Mouse (Mus musculus): ENCODE measurements around the gene Zcchc14. TPM values are rescaled to one million over a fixed set of nuclear protein-coding genes. Genes with fewer than 3 reads are reported as not detected.

The Zcchc14 gene
- total RNA-seq (2021) = 100 to 1,000 TPM; 138 to 140 TPM

DNA sequence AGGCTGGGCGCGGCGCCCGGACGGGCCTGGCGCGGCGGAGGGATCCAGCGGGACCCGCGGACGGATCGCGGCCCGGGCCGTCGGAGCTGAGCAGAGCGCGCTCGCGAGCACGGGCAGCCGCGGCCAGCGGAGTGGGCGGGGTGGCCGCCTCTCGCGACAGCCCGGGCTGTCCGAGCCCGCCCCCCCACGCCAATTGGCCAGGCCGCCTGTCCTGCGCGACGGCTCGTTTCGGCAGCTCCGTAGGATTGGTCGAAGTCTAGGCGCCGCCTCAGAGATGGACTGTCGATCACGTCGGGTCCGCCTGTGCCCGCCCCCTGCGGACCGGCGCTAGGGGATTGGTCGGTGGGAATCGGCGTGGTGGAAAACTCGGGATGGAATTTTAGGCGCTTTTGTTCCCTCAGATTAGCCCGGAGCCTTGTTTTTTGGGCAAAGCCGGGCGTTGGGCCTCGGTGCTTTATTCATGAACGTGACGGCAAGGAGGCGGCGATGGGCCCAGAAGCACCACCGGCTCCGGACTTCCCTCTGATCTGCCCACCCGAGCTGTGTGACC is at the start of gene Zcchc14:
Gene Zcchc14 (minus strand): TSS at position 128 of the 550 bp plus-strand sequence.
- intact Hi-C loops (cut with DNase I) = no loop called here
- peak; percentile 100 for DNase-seq

DNA sequence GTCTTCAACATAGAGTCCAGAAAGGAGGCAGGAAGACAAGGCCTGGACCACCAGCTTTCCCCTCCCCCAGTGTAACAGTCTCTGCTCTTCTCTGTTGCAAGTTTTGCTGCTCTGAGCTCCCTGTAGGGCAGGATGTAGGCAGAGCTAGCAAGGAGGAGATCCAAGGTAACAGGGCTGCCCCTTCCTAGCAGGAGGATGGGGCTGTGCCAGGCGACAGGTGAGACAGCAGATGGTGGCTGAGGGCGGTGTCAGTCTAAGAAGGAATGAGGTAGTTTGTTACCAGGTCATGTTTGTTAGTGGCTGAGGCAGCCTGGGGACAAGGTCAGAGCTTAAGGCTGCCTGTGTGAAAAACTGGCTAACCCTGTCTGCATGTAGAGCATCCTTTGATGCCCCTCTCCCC is 47.2 kb upstream of the Zcchc14 start:
- DNase-seq = peak; percentile 54
- intact Hi-C loops (cut with DNase I) = no loop called here

DNA sequence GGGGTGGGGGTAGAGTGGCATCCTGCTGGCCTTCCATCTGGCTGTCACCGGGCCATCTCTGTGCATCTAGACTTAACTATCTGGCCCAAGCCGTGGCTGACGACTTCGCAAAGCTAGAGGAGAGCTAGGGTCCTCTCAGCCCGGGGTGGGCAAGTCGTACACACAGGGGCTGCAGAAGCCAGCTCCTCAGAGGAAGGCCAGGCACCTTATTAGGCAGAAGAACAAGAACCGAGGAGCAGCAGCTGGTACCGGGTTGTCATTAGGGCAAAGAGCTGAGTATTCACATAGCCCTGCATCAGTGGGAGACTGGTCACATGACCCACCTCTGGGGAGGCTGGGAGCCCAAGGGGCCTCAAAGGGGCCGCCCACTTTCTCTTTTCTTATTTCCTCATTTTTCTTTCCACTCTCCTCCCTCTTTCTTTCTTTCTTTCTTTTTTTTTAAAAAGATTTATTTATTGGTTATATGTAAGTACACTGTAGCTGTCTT is 46.0 kb upstream of the Zcchc14 start:
- peak; percentile 17 for DNase-seq
- intact Hi-C loops (cut with DNase I) = no loop called here

DNA sequence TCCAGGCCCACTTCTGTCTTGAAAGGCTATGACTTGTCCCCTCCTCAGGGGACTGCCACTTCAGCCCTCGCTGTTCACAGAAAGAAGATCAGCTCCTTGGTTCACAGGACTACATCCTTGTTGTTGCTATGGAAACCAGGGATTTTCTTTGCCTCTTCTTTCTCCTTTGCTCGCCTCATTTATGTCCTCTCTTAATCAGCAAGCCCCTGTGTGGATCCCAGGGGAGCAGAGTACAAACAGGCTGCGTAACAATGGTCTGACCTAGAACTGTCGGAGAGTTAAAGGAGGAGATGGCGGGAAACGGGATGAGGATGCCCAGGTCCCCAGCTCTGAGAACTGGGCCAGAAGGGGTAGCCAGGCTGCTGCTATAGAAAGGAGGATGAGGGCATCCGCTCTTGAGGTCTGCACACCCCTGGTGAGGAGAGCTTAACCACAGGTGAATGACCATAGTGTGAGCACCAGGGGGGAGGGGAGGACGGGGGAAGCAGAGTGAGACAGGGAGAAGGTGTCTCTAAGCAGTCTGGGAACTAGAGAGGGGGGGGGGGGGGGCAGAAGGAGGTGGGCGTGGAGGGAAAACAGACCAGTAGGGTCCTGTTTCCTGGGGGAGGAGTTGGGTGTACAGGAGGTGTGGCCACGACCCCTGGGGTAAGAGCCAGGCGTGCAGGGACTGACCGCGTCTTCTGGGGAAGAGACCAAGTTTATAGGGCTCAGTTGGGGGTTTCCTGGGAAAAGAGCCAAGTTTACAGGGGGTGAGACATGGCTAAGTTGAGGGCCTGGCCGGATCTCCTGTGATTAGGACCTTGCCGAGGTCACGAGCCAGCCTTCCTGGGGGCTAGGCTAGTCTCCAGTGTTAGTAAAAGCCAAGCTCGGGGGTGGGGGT is 45.3 kb upstream of the Zcchc14 start:
- DNase-seq = peak; percentile 51
- intact Hi-C loops (cut with DNase I) = no loop called here

DNA sequence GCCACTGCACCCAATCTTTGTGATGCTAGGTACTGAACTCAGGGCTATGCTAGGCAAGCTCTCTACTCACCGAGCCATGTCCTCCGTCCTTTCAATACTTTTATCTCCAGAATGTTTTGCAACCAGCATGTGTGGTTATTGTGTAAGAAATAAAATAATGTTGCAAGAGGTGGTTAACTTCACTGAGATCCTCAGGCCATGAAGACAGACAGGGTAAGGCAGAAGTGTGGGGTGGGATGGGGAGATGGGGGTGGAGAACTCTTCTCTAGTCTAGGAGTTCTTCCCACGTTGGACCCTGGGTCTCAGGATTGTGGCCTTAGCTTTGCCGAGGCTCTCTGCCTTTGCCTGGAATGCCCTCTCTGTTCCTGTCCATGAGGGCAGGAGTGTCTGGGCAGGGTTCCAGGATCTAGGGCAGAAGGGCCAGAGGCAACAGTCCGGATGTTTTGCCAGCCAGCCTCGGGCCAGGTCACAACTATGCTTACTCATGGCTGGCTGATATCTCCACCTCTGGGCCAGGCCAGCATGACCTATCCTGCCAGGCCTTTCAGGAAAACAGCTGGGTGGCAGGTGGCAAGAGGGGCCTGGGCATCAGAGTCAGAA is 43.0 kb upstream of the Zcchc14 start:
- DNase-seq = peak; percentile 30
- intact Hi-C loops (cut with DNase I) = no loop called here

DNA sequence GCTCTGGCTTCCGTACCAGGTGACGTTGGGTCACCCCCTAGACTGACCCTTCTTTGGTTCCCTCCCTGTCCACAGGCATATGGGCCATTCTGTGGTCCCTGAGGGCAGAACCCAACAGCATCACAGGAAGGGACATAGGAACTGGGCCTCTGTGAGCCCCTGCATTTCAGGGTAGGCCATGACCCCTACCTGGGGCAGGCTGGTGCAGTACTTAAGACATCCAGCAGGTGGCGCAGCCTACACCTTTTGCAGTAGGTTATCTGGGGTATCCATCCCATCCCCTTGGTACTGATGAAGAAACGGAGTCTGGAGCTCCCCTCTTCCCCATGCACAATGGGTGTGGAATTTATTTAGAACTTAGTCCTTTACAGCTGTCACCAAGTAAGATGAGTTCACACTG is 41.8 kb upstream of the Zcchc14 start:
- intact Hi-C loops (cut with DNase I) = no loop called here
- peak; percentile 59 for DNase-seq

DNA sequence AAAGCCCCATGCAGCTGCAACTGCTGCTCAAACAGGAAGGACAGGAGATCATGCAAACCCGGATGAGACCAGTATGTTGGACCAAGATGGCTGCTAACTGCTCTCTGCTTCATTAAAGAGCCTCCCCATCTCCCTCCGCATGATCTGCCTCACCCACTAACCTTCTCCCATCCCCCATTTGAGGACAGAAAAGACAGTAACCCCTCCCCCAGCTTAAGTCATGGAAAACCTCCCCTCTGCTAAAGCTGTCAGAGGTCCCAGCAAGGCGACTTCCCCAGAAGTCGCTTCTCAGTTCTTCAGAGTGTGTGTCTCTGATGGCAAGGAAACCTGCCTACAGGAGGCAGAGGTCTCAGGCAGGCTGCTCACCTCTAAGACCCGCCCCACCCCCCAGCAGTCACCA is 35.8 kb upstream of the Zcchc14 start:
- DNase-seq = no peak
- intact Hi-C loops (cut with DNase I) = no loop called here

DNA sequence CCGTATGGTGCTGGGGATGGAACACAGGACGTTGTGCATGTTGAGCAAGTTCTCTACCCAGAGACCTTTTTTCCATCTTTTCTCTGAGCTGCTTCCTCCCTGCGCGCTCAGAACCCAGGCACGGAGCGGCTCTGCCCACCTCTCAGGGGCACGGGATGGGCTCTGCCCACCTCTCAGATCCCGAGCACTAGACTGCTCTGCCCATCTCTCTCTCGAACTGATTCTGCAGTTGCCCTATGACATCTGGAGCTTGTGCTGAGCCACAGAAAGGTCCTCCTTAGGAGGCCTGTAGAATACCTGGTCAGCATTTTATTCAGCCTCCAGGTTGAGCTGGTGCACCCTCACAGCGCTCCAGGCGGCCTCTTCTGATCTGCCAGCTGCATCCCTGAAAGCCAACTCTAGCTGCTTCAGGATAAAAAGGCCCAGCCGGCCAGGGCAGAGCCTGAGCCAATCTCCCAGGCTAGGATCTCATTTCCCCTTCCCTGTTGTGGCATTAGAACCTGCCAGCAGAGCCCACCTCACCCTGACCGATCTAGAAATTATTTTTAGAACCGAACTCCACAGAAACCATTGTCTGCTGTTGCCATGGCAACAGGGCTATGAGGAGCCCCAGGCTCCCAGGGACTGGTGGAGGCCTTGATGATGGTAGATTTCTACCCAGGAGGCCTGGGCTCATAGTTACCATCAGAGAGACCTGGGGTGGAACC is 34.9 kb upstream of the Zcchc14 start:
- peak; percentile 31 for DNase-seq
- intact Hi-C loops (cut with DNase I) = no loop called here

DNA sequence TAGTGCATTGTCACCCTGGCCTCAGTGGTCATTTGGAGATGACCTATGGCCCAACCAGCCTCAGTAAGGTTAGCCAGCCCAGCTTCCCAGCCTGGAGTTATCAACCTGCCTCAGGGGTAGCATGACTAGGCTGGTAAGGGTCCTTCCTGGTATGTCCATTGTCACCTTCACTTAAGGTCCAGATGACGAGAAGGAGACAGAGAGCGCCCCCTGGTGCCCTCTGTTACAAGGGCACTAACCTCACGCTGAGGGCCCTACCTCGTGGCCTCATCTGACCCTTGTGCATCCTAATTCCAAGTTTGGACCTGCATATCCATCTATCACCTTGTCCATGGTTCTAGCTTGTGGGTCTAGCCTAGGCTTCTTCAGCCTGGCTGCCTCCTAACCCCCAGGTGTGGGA is 32.7 kb upstream of the Zcchc14 start:
- DNase-seq = peak; percentile 59
- intact Hi-C loops (cut with DNase I) = no loop called here

DNA sequence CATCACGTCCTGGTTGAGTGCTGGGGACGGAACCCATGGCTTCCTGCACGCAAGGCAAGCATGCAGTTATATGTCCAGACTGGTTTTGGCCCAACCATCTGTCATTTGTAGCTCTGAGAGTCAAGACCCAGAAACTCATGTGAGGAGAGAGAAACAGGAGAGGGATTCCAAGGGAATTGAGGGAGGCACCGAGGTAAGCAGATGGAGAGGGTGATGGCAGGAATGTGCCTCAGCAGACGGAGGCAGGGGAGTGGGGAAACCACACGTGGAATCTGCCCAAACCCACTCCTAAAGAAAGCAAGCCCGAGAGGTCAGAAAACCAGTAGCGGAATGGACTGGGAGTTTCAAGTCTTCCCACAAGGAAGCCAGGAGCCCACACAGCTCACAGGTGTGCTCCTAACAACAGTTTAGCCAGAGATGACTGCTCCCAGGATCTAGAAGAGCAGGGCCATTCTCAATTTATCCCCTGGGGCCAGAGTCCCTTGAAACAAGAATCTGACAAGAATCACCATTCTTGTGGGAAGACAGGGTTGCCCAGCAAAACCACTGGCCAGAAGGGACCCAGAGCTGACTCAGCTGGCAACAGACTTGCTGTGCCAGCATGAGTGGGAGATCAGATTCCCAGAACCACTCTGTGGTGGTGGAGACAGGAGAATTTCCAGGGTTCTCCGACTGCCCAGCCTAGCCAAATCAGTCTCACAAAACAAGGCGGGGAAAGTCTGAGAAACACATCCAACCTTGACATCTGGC is 30.6 kb upstream of the Zcchc14 start:
- intact Hi-C loops (cut with DNase I) = no loop called here
- DNase-seq = no peak

DNA sequence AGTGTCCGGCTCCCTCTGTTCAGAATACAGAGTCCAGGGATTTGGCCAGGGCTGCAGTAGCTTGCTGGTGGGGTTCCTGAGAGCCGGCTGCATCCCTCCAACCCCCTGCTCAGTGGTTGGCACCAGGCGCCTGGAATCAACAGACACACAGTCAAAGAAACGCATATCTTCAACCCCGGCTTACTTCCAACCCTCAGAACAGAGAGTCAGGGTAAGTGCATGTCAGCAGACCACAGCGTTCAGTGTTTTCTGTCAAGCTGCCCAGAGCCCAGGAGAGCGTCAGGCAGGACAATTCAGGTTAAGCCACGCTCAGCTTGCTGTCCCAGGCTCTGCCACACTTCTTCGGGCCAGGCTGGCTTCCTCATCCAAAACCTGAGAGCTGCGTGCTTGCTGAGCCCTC is 28.8 kb upstream of the Zcchc14 start:
- intact Hi-C loops (cut with DNase I) = no loop called here
- peak; percentile 37 for DNase-seq

DNA sequence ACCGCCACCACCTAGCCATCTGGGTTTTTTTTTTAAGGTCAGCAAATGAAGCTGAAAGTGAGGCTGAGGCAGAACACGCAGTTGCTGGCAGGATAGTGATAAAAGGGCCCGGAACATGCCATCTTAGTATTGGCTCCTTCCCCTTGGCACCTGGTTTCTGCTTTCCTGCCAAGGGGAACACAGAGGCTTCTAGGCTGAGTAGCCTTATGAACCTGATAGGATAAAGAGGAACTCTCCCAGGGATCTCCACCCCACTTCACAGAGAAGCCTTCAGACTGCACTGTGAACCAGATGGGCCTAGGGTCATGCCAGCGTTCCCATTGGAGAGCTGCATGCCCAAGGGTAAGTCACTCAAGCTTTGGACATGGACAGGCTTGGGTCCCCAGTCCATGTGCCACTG is 28.2 kb upstream of the Zcchc14 start:
- intact Hi-C loops (cut with DNase I) = no loop called here
- no peak for DNase-seq

DNA sequence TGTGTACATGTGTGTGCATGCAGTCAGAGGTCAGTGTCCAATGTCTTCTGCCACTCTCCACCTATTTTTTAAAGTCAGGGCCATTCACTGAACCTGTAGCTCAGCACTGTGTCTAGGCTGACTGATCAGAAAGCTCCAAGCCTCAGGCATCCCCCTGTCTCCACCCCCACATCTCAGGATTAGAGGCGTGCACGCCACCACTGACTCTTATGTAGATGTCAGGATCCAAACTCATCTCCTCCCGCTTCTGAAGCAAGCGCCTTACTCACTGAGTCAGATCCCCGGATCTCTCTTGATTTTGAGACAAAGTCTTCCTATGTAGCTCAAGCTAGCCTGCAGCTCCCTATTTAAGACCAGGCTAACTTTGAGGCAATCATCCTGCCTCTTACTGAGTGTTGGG is 26.0 kb upstream of the Zcchc14 start:
- intact Hi-C loops (cut with DNase I) = no loop called here
- no peak for DNase-seq

DNA sequence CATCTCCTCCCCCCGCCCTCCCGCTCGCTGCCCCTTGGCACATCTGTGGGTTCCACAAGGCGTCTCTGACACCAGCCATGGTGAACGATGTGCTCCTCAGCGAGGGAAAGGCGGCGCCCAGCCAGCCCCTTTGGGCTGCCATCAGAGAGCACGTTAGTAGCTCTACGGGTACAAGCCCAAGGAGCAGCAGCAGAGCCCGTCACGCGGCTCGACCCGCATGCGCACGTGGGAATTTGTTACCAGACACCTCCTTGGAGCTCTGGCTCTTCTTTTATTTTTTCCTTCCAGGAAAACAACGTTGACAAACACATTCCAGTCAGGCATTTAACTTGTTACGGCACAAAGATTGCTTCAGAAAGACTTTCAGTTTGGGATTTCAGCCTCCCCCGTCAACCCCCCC is 23.0 kb upstream of the Zcchc14 start:
- intact Hi-C loops (cut with DNase I) = no loop called here
- no peak for DNase-seq

DNA sequence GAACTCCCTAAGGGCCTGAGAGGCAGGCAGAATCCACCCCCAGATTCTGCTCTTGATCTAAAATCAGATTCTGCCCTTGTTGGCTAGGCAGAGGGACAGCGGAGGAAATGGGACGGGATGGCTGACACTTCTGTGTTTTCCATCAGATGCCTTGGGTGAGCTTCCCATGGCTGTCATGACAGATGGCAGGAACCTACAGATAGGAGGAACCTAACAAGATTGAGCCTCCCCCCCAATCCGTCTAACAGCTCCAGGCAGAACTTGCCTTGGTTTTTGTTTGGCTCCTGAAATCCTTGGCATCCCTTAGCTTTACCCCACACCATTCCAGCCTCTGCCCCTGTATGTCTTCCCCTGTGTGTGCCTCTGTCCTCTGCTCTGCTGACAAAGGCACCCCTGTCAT is 22.5 kb upstream of the Zcchc14 start:
- intact Hi-C loops (cut with DNase I) = no loop called here
- DNase-seq = no peak

DNA sequence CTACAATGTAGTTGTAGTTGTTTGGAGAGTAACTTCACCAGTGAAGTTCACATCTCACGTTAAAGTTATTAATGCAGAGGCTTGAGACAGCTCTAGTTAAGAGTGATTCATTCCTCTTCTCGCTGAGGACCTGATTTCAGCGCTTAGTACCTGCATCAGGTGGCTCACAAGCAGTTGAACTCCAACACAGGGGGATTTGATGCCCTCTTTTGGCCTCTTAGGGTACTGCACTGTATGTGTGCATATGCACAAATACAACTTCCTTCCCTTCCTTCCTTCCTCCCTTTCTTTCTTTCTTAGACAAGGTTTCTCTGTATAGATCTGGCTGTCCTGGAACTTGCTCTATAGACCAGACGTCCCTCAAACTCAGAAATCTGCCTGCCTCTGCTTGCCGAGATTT is 21.8 kb upstream of the Zcchc14 start:
- intact Hi-C loops (cut with DNase I) = no loop called here

DNA sequence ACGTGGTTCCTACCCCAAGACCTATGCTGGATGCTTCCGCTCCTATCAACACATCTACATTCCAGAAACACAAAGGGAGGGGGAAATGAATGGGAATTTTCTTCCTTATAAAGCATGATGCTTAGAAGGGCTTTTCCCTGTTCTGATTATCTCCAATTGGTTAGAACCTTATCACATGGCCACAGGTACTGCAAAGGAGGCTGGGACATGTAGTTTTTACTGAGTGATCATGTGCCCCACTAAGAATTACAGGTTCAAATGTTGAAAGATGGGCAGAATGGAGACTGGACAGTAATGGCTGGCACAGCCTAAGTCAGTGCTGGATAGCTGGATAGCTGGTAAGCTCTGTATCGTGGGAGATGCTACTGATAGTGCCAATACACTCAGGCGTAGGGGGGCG is 21.2 kb upstream of the Zcchc14 start:
- no peak for DNase-seq
- intact Hi-C loops (cut with DNase I) = no loop called here

More for the DNA sequence above, 21.8 kb upstream of the Zcchc14 start:
- DNase-seq = no peak

DNA sequence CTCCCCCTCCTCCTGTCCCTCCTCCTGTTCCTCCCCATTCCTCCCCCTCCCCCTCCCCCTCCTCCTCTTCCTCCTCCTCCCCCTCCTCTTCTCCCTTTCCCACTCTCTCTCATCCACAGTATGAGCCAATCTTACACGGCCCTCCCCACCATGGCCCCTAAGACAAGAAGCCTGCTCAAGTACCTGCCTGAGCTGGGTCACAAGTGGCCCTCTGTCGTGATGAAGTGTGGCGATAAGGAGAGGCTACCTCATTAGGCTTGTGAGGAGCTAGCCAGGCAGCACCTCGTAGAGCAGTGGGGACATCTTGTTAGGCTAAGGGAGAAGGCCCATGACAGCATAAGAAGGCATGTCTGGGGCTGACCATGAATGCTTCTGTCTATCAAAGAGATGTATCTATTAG is 20.5 kb upstream of the Zcchc14 start:
- intact Hi-C loops (cut with DNase I) = no loop called here
- DNase-seq = no peak

DNA sequence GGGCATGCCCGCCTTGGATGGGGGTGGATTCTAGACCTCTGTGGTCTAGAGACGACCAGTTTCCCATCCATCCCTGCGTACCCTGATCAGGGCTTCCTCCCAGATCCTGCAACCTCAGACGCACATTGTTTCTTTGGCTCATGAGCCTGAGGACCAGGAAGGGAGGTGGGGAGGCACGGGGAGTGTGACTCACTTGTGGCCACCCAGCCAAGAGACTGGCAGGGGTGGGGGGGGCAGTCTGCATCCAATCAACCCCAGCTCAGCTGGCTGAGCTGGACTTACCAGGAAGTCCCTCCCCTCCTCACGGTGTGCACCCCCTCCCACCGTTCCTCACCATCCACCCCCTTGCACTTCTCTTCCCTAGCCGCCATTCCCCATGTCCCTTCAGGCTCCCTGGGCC is 16.5 kb upstream of the Zcchc14 start:
- no peak for DNase-seq
- intact Hi-C loops (cut with DNase I) = no loop called here

DNA sequence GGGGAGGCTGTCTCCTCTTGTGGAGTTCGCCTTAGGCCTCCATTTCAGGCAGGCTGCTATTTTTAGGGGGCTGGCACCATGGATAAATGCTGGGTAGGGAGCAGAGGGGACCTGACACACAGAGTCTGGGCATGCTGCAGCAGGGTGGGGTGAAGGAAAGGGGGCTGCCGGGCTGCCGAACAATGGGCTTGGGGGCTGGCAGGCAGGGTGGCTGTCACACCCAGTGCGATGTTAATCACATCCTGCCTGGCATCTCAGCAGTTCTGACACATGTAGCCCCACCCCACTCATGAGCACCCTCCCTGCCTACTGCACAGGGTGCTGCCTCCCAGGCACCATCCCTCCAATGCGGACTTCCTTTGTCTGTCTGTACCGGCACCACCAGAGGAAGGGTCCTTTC is 15.9 kb upstream of the Zcchc14 start:
- intact Hi-C loops (cut with DNase I) = no loop called here
- DNase-seq = no peak

All from left cerebral cortex, postnatal 4 days (tissue).